Mouse (Mus musculus): ENCODE measurements around the gene Stk38. TPM values are rescaled to one million over a fixed set of nuclear protein-coding genes. Genes with fewer than 3 reads are reported as not detected.
"Not testable (repeated sequence)": the region's sequence is repeated elsewhere in the genome, so short reads cannot be mapped to it uniquely, and the experiment has no call there.

The Stk38 gene
- total RNA-seq, 2 experiments from 2014 or later = 44.9 to 59.3 TPM

GRCm38 (mm10) chr17:29042569-29042968, 34.8 kb upstream of the Stk38 start:
- intact Hi-C loops (cut with DNase I) = no loop called here
- DNase-seq (ENCODE audit: low spot score in 2 of 2) = no peak

GRCm38 (mm10) chr17:29041632-29042031, 33.8 kb upstream of the Stk38 start:
- intact Hi-C loops (cut with DNase I); DNase-seq (ENCODE audit: low spot score in 2 of 2): not testable (repeated sequence)

- no peak for DNase-seq (ENCODE audit: low spot score in 2 of 2)
- intact Hi-C loops (cut with DNase I) = no loop called here
Measured at GRCm38 (mm10) chr17:29039351-29039750, 31.6 kb upstream of the Stk38 start.

- no peak for DNase-seq (ENCODE audit: low spot score in 2 of 2)
- intact Hi-C loops (cut with DNase I) = no loop called here
Measured at GRCm38 (mm10) chr17:29035506-29035905, 27.7 kb upstream of the Stk38 start.

- no peak for DNase-seq (ENCODE audit: low spot score in 2 of 2)
- intact Hi-C loops (cut with DNase I) = no loop called here
Measured at GRCm38 (mm10) chr17:29034264-29034663, 26.5 kb upstream of the Stk38 start.

GRCm38 (mm10) chr17:29033569-29034061, 25.8 kb upstream of the Stk38 start:
- intact Hi-C loops (cut with DNase I) = no loop called here
- DNase-seq (ENCODE audit: low spot score in 2 of 2) = no peak

- peak; percentile 99 to 100 for DNase-seq (ENCODE audit: low spot score in 2 of 2)
- intact Hi-C loops (cut with DNase I) = no loop called here
Measured at GRCm38 (mm10) chr17:29032274-29033069, 24.7 kb upstream of the Stk38 start, which contains the start of gene Srsf3. TSS of gene Srsf3 (plus strand) at chr17:29032628.

GRCm38 (mm10) chr17:29031771-29032273, 24.0 kb upstream of the Stk38 start:
- intact Hi-C loops (cut with DNase I) = no loop called here
- no peak for DNase-seq (ENCODE audit: low spot score in 2 of 2)

GRCm38 (mm10) chr17:29031085-29031711, 23.4 kb upstream of the Stk38 start:
- intact Hi-C loops (cut with DNase I); DNase-seq (ENCODE audit: low spot score in 2 of 2): not testable (repeated sequence)

GRCm38 (mm10) chr17:29030321-29031034, 22.7 kb upstream of the Stk38 start:
- no peak for DNase-seq (ENCODE audit: low spot score in 2 of 2)
- intact Hi-C loops (cut with DNase I) = no loop called here

- peak in 1 of 2 experiments; percentile 69 for DNase-seq (ENCODE audit: low spot score in 2 of 2)
- intact Hi-C loops (cut with DNase I) = no loop called here
Measured at GRCm38 (mm10) chr17:29026652-29027356, 19.0 kb upstream of the Stk38 start.

GRCm38 (mm10) chr17:29024896-29025565, 17.2 kb upstream of the Stk38 start:
- DNase-seq (ENCODE audit: low spot score in 2 of 2) = no peak
- intact Hi-C loops (cut with DNase I) = no loop called here

- intact Hi-C loops (cut with DNase I) = no loop called here
- DNase-seq (ENCODE audit: low spot score in 2 of 2) = no peak
Measured at GRCm38 (mm10) chr17:29024047-29024892, 16.5 kb upstream of the Stk38 start.

- intact Hi-C loops (cut with DNase I) = no loop called here
Measured at GRCm38 (mm10) chr17:29023346-29023745, 15.6 kb upstream of the Stk38 start.

GRCm38 (mm10) chr17:29022230-29022819, 14.5 kb upstream of the Stk38 start:
- intact Hi-C loops (cut with DNase I) = no loop called here
- no peak for DNase-seq (ENCODE audit: low spot score in 2 of 2)

More at GRCm38 (mm10) chr17:29023346-29023745, 15.6 kb upstream of the Stk38 start:
- no peak for DNase-seq (ENCODE audit: low spot score in 2 of 2)

- DNase-seq (ENCODE audit: low spot score in 2 of 2) = no peak
- intact Hi-C loops (cut with DNase I) = no loop called here
Measured at GRCm38 (mm10) chr17:29020444-29020843, 12.6 kb upstream of the Stk38 start.

GRCm38 (mm10) chr17:29019391-29019790, 11.6 kb upstream of the Stk38 start:
- intact Hi-C loops (cut with DNase I) = no loop called here
- no peak for DNase-seq (ENCODE audit: low spot score in 2 of 2)

Measured in left cerebral cortex, postnatal 25 days (tissue).